Mouse (Mus musculus) common myeloid progenitor, adult 5-6 weeks (primary cell): ENCODE measurements around the gene Mettl1. TPM values are rescaled to one million over a fixed set of nuclear protein-coding genes. Genes with fewer than 3 reads are reported as not detected.
"Not testable (repeated sequence)": the region's sequence is repeated elsewhere in the genome, so short reads cannot be mapped to it uniquely, and the experiment has no call there.

Source experiments
- ATAC-seq: replicated peaks from 2 replicates; pipeline ENCODE4 v1.8.0; 2016; ENCODE audit warnings: low read depth, mild to moderate bottlenecking, moderate TSS enrichment, inconsistent platforms; ENCODE audit not compliant: poor library complexity, severe bottlenecking
- total RNA-seq: library from RNA; stranded (forward); fragments of 200-1000, 187-1606 nt; gene quantifications from 2 replicates; pipeline ENCODE4 v1.2.3, GENCODE M21; 2017

Mettl1 gene
- total RNA-seq, 1 experiment from 2014 or later: 28.0 TPM

DNA sequence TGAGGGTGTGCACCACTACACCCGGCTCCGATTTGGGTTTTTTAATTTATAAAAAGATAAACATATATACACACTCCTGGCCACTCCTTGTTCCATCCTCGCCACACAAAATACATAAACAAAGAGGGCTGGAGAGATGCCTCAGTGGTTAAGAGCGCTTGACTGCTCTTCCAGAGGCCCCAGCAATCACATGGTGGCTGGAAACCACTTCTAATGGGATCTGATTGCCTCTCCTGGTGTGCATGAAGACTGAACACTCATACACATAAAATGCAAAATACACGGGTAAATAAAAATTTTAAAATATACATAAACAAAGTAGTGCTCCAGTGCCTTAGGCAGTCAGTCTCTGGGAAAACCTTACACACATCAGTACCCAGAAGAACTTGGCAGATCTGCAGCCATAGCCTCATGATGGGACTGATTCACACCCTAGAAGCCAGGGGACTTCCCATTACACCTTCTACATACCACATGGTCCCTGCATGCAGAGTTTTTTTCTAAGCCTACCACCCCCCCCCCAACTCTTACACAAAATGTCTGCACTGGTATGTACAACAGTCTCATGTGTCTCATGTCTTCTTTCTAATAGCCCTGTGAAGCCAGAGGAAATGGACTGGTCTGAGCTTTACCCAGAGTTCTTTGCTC, 1.4 kb downstream of the Mettl1 start:
- no peak for ATAC-seq

GRCm38 (mm10) chr10:127043187-127043586, 2.0 kb downstream of the Mettl1 start:
- ATAC-seq: no peak

DNA sequence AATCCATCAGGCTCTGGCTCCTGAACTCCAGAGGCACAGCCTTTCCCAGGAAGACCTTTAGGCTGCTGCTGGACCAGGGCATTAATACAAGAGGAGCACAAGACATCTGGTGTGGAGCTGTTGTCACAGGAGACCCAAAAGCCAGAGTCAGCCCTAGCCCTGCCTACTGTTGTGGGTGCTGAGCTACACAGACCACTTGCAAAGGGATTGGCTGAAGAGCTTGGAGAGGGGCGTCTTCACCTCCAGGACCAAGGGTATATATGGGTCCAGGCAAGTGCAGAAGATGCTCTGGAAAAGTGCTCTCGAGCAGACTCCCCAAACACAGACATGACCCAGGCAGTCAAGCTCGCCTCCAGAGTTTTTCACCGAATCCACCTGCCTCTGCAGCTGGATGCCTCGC, 6.7 kb downstream of the Mettl1 start, which contains the start of gene Cyp27b1:
Gene Cyp27b1, plus strand, starts transcription at position 297 of the 400 bp plus-strand sequence.
- no peak for ATAC-seq

GRCm38 (mm10) chr10:127048608-127049394, 7.6 kb downstream of the Mettl1 start:
- peak; percentile 8; the same call in 1 of the 2 replicates for ATAC-seq

DNA sequence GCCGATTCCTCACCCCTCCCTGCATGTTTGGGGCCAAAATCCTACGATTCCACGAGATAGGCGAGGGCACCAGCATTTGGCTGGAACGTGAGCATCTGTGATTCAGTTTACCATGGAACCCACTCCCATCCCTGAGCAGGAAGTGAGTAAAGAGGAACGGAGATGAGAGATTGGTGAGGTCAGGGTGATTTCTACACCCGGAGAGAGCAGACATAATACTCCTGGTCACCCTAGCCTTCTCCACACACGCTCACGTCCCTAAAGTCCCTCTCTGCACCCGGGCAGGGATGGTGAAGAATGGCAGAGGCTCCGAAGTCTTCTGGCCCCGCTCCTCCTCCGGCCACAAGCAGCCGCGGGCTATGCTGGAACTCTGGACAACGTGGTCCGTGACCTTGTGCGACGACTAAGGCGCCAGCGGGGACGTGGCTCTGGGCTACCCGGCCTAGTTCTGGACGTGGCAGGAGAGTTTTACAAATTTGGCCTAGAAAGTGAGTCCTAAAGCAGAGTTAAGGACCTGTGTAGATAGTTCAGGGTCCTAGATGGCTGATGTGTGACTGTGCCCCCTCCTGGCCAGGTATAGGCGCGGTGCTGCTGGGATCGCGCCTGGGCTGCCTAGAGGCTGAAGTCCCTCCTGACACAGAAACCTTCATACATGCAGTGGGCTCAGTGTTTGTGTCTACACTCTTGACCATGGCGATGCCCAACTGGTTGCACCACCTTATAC, 8.3 kb downstream of the Mettl1 start:
- ATAC-seq: peak; percentile 24

DNA sequence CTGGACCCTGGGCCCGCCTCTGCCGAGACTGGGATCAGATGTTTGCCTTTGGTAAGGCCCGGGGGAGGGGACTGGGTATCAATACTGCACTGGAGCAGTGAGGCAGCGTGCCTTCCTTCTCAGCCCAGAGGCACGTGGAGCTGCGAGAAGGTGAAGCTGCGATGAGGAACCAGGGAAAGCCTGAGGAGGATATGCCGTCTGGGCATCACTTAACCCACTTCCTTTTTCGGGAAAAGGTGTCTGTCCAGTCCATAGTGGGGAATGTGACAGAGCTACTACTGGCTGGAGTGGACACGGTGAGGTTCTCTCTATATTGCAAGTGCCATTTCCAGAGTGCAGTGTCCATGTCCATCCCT, 8.9 kb downstream of the Mettl1 start:
- peak; percentile 59 for ATAC-seq

DNA sequence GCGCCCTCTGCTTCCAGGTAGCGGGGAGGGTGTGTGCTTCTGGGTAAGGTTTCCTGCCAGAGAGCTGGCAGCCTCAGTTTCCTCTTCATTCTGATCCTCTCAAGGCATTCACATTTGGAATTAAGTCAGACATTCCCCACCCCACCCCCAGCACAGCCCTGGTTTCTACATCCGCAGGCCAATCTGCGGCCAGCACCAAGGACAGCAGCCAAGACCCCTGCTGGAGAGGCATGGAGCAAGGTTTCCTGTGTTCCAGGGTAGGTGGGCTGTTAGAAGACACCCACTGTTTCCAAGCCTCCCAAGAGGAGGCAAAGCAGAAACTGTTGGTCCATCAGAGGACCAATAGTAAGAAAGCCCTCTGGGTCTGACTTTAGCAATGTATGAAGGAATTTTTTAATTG, 13.4 kb downstream of the Mettl1 start:
- ATAC-seq: no peak

GRCm38 (mm10) chr10:127055406-127055805, 14.2 kb downstream of the Mettl1 start:
- peak; percentile 17 for ATAC-seq

DNA sequence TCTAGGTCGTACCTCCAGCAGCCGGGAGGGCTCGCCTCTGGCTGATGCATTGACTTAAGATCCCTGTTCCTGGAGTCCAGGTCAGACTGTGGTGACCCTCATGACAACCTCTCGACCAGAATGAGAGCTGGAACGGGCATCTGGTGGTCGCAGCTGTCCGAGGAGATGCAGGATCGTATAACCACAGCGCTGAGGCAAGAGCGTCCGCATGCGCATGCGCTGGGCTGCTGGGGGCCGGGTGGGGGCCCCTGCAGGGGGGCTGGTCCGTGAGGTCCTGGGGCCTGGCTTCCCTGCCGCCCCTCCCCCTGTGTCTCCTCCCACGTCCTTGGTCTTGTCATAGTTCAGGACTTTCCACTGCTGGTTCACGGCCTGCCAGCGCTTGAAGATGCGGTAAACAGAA, 15.3 kb downstream of the Mettl1 start:
- ATAC-seq: no peak

DNA sequence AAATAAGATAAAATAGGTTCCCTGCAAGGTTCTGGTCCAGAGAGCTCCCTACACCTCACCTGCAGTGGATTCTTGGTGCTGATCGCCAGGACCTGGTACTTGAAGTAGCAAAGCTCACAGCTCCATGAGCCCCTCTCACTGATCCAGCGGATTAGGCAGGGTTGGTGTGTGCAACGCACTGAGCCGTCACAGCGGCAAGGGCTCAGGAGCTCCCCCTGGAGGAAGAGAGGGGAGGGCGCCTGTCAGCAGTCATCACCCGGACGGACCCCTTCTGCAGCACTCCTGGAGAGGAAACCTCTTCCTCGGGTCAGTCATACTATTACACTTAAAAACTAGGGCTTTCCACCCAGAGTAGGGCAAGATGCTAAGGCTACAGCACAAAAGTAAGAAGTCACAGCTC, 16.9 kb downstream of the Mettl1 start:
- ATAC-seq: peak; percentile 79

GRCm38 (mm10) chr10:127058708-127059107, 17.5 kb downstream of the Mettl1 start:
- ATAC-seq: no peak

DNA sequence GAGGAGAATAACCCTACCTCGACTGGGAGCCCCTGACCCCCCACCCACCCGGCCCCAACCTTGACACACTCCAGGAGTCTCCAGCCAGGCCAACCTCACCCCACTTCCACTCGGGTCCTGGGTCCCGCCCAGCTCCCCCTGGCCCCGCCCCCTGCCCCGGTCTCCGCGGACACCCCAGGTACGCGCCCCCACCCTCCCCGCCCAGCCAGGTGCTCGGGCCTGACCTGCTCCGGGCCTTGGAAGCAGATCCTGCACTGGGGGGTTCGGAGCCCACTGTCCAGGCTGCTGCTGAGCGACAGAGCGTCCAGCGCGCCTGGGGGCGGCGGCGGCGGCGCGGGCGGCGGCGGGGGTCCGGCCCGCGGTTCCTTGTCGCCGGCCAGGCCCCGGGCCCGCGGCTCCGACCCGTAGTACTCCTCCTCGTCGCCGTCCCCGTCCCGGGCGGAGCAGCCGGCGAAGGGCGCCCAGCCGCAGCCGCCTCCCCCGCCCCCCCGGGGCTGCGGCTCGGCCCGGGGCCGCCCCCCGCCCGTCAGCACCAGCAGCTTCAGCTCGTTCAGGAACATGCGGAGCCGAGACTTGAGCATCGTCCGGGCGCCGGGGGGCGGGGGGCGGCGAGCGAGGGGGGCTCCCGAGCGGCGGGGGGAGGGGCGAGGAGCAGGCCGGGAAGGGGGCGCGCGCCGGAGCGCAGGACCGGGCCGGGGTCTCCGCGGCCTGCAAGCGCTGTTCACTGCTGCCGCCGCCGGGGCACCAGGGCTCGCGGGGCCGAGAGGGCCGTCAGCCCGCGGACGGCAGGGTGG, 18.2 kb downstream of the Mettl1 start:
- ATAC-seq: no peak

- no peak for ATAC-seq
Observed at GRCm38 (mm10) chr10:127059968-127060916, 19.0 kb downstream of the Mettl1 start, which contains the start of gene March9. Gene March9 (minus strand): TSS chr10:127060184.

- no peak for ATAC-seq
Observed at GRCm38 (mm10) chr10:127061085-127061484, 19.9 kb downstream of the Mettl1 start.

GRCm38 (mm10) chr10:127061513-127061912, 20.3 kb downstream of the Mettl1 start:
- no peak for ATAC-seq

- ATAC-seq: not testable (repeated sequence)
Observed at GRCm38 (mm10) chr10:127062101-127062500, 20.9 kb downstream of the Mettl1 start.

- no peak for ATAC-seq
Observed at GRCm38 (mm10) chr10:127062503-127062902, 21.3 kb downstream of the Mettl1 start.

DNA sequence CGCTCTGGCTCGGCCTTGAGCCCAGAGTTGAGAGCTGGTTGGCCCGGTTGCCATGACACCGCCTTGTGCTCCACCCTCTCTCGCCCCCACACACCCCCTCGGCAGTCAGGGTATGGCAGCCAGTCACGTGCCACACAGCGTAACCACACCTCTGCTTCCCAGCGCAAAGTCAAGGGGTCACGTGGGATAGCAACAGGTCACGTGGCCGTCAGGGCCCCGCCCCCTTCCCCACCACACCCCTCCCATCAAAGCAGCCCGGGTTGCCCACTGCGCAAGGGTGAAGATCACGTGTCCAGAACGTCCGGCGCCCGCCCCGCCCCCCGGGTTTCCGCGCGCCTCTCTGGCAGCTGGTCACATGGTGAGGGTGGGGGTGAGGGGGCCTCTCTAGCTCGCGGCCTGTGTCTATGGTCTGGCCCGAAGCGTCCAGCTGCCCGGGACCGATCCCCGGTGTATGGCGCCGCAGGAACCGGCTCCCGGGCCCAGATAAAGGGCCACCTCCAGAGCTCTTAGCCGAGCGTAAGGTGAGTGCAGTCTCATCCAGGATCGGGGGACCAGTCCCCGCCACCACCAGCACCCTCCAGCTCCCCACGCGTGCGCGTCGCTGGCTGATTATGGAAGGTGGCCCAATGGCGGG, 22.1 kb downstream of the Mettl1 start, which contains the start of gene Cdk4:
Gene Cdk4, plus strand, starts transcription at position 296 of the 634 bp plus-strand sequence.
- peak; percentile 81 for ATAC-seq
